Mouse (Mus musculus): ENCODE results near the gene Mmel1. TPM values are rescaled to one million over a fixed set of nuclear protein-coding genes. Genes with fewer than 3 reads are reported as not detected.
A peak's percentile ranks its signal among the peaks of the same experiment; 100 is the strongest.

Mmel1 gene
- polyA plus RNA-seq, 1 experiment from 2014 or later, result 0.35 TPM

GRCm38 (mm10) chr4:154858601-154859000 lies 10.8 kb upstream of the Mmel1 start:
- peaks cover 3% of the 10 kb centered on the region; the same call in 1 of the 2 replicates for H3K4me1 ChIP-seq (replicated peaks; ENCODE audit: control insufficient read depth, insufficient read depth, low read length)
- H3K4me3 ChIP-seq (ENCODE audit: low read length), result no peak overlapping the region
- no peak overlapping the region for H3K27ac ChIP-seq (ENCODE audit: low read length)
- H3K27me3 ChIP-seq (ENCODE audit: control insufficient read depth, insufficient read depth, low read depth, low read length), result peaks cover 38% of the 10 kb centered on the region
- H3K4me2 ChIP-seq (ENCODE audit: low read depth, low read length), result no peak overlapping the region
- no peaks in the 10 kb centered on the region for H3K36me3 ChIP-seq (ENCODE audit: control insufficient read depth, insufficient read depth, low read length)
- H3K9ac ChIP-seq (ENCODE audit: low read length), result no peak overlapping the region
- 71% methylated on average over 3 of the region's 3 CpGs for WGBS
- no peaks in the 10 kb centered on the region for H3K9me3 ChIP-seq (ENCODE audit: control insufficient read depth, low read length)
- ATAC-seq (ENCODE audit: low read depth), result no peak

GRCm38 (mm10) chr4:154861967-154862366 lies 7.4 kb upstream of the Mmel1 start:
- Histone ChIP-seq H3K4me3 (ENCODE audit: low read length) (no peak overlapping the region), H3K4me2 (ENCODE audit: low read depth, low read length) (no peak overlapping the region), H3K36me3 (ENCODE audit: control insufficient read depth, insufficient read depth, low read length) (no peaks in the 10 kb centered on the region), H3K4me1 (replicated peaks; ENCODE audit: control insufficient read depth, insufficient read depth, low read length) (peaks cover 9% of the 10 kb centered on the region), H3K9me3 (ENCODE audit: control insufficient read depth, low read length) (no peaks in the 10 kb centered on the region), H3K27ac (ENCODE audit: low read length) (no peak overlapping the region), H3K9ac (ENCODE audit: low read length) (no peak overlapping the region), H3K27me3 (ENCODE audit: control insufficient read depth, insufficient read depth, low read depth, low read length) (peaks cover 7% of the 10 kb centered on the region)
- ATAC-seq (ENCODE audit: low read depth), result no peak
- WGBS, result 66% methylated on average over 5 of the region's 5 CpGs

GRCm38 (mm10) chr4:154863436-154863935 lies 5.9 kb upstream of the Mmel1 start:
- ATAC-seq (ENCODE audit: low read depth), result 0 out of 2 replicates have a peak, but pooled peaks have one; percentile 3
- H3K36me3 ChIP-seq (ENCODE audit: control insufficient read depth, insufficient read depth, low read length), result no peaks in the 10 kb centered on the region
- H3K4me2 ChIP-seq (ENCODE audit: low read depth, low read length), result no peak overlapping the region
- H3K27me3 ChIP-seq (ENCODE audit: control insufficient read depth, insufficient read depth, low read depth, low read length), result no peaks in the 10 kb centered on the region
- no peak overlapping the region; the same call in 1 of the 2 replicates for H3K27ac ChIP-seq (ENCODE audit: low read length)
- no peak overlapping the region for H3K9ac ChIP-seq (ENCODE audit: low read length)
- 54% methylated on average over 3 of the region's 3 CpGs for WGBS
- no peak overlapping the region for H3K4me3 ChIP-seq (ENCODE audit: low read length)
- H3K9me3 ChIP-seq (ENCODE audit: control insufficient read depth, low read length), result no peaks in the 10 kb centered on the region
- peaks cover 9% of the 10 kb centered on the region for H3K4me1 ChIP-seq (replicated peaks; ENCODE audit: control insufficient read depth, insufficient read depth, low read length)

- 2% methylated on average over 18 of the region's 18 CpGs for WGBS
- ATAC-seq (ENCODE audit: low read depth), result peak; percentile 96
- peak overlapping the region; percentile 47 for H3K4me3 ChIP-seq (ENCODE audit: low read length)
- peak overlapping the region; percentile 69 for H3K4me2 ChIP-seq (ENCODE audit: low read depth, low read length)
- H3K36me3 ChIP-seq (ENCODE audit: control insufficient read depth, insufficient read depth, low read length), result no peaks in the 10 kb centered on the region
- peak overlapping the region; percentile 62 for H3K27ac ChIP-seq (ENCODE audit: low read length)
- H3K9me3 ChIP-seq (ENCODE audit: control insufficient read depth, low read length), result no peaks in the 10 kb centered on the region
- no peaks in the 10 kb centered on the region for H3K27me3 ChIP-seq (ENCODE audit: control insufficient read depth, insufficient read depth, low read depth, low read length)
- peaks cover 9% of the 10 kb centered on the region for H3K4me1 ChIP-seq (replicated peaks; ENCODE audit: control insufficient read depth, insufficient read depth, low read length)
- H3K9ac ChIP-seq (ENCODE audit: low read length), result peak overlapping the region; percentile 66
Observed at GRCm38 (mm10) chr4:154864271-154864771, 5.1 kb upstream of the Mmel1 start.

GRCm38 (mm10) chr4:154864961-154865760 lies 4.2 kb upstream of the Mmel1 start:
- H3K4me3 ChIP-seq (ENCODE audit: low read length), result no peak overlapping the region
- H3K27ac ChIP-seq (ENCODE audit: low read length), result no peak overlapping the region; the same call in 1 of the 2 replicates
- peaks cover 9% of the 10 kb centered on the region for H3K4me1 ChIP-seq (replicated peaks; ENCODE audit: control insufficient read depth, insufficient read depth, low read length)
- 74% methylated on average over 18 of the region's 18 CpGs for WGBS
- H3K36me3 ChIP-seq (ENCODE audit: control insufficient read depth, insufficient read depth, low read length), result no peaks in the 10 kb centered on the region
- ATAC-seq (ENCODE audit: low read depth), result no peak
- peak overlapping the region; percentile 69; the same call in 1 of the 2 replicates for H3K4me2 ChIP-seq (ENCODE audit: low read depth, low read length)
- H3K27me3 ChIP-seq (ENCODE audit: control insufficient read depth, insufficient read depth, low read depth, low read length), result no peaks in the 10 kb centered on the region
- H3K9ac ChIP-seq (ENCODE audit: low read length), result peak overlapping the region; percentile 66
- H3K9me3 ChIP-seq (ENCODE audit: control insufficient read depth, low read length), result no peaks in the 10 kb centered on the region

- Histone ChIP-seq H3K9me3 (ENCODE audit: control insufficient read depth, low read length) (no peaks in the 10 kb centered on the region), H3K9ac (ENCODE audit: low read length) (no peak overlapping the region), H3K27me3 (ENCODE audit: control insufficient read depth, insufficient read depth, low read depth, low read length) (no peaks in the 10 kb centered on the region), H3K36me3 (ENCODE audit: control insufficient read depth, insufficient read depth, low read length) (no peaks in the 10 kb centered on the region), H3K4me3 (ENCODE audit: low read length) (no peak overlapping the region), H3K4me2 (ENCODE audit: low read depth, low read length) (no peak overlapping the region), H3K4me1 (replicated peaks; ENCODE audit: control insufficient read depth, insufficient read depth, low read length) (peaks cover 9% of the 10 kb centered on the region), H3K27ac (ENCODE audit: low read length) (no peak overlapping the region)
- ATAC-seq (ENCODE audit: low read depth), result no peak
- WGBS, result 78% methylated on average over 5 of the region's 5 CpGs
Observed at GRCm38 (mm10) chr4:154866391-154866790, 3.0 kb upstream of the Mmel1 start.

- ATAC-seq (ENCODE audit: low read depth), result no peak
- no peak overlapping the region for H3K9ac ChIP-seq (ENCODE audit: low read length)
- 73% methylated on average over 6 of the region's 6 CpGs for WGBS
- peaks cover 9% of the 10 kb centered on the region for H3K4me1 ChIP-seq (replicated peaks; ENCODE audit: control insufficient read depth, insufficient read depth, low read length)
- no peak overlapping the region for H3K27ac ChIP-seq (ENCODE audit: low read length)
- H3K4me2 ChIP-seq (ENCODE audit: low read depth, low read length), result no peak overlapping the region
- H3K36me3 ChIP-seq (ENCODE audit: control insufficient read depth, insufficient read depth, low read length), result no peaks in the 10 kb centered on the region
- no peaks in the 10 kb centered on the region for H3K9me3 ChIP-seq (ENCODE audit: control insufficient read depth, low read length)
- no peak overlapping the region for H3K4me3 ChIP-seq (ENCODE audit: low read length)
- no peaks in the 10 kb centered on the region; the same call in 1 of the 2 replicates for H3K27me3 ChIP-seq (ENCODE audit: control insufficient read depth, insufficient read depth, low read depth, low read length)
Observed at GRCm38 (mm10) chr4:154867257-154867656, 2.1 kb upstream of the Mmel1 start.

- no peak overlapping the region for H3K4me2 ChIP-seq (ENCODE audit: low read depth, low read length)
- ATAC-seq (ENCODE audit: low read depth), result no peak
- H3K9me3 ChIP-seq (ENCODE audit: control insufficient read depth, low read length), result no peaks in the 10 kb centered on the region
- no peak overlapping the region for H3K9ac ChIP-seq (ENCODE audit: low read length)
- H3K4me1 ChIP-seq (replicated peaks; ENCODE audit: control insufficient read depth, insufficient read depth, low read length), result no peaks in the 10 kb centered on the region
- H3K27ac ChIP-seq (ENCODE audit: low read length), result no peak overlapping the region
- H3K36me3 ChIP-seq (ENCODE audit: control insufficient read depth, insufficient read depth, low read length), result no peaks in the 10 kb centered on the region
- H3K27me3 ChIP-seq (ENCODE audit: control insufficient read depth, insufficient read depth, low read depth, low read length), result no peaks in the 10 kb centered on the region; the same call in 1 of the 2 replicates
- H3K4me3 ChIP-seq (ENCODE audit: low read length), result no peak overlapping the region
- WGBS, result 73% methylated on average over 4 of the region's 4 CpGs
Observed at GRCm38 (mm10) chr4:154870721-154871120, 1.3 kb downstream of the Mmel1 start.

GRCm38 (mm10) chr4:154871757-154872251 lies 2.4 kb downstream of the Mmel1 start:
- WGBS, result 2% methylated on average over 13 of the region's 13 CpGs
- Histone ChIP-seq H3K27ac (ENCODE audit: low read length) (no peak overlapping the region), H3K27me3 (ENCODE audit: control insufficient read depth, insufficient read depth, low read depth, low read length) (no peaks in the 10 kb centered on the region; the same call in 1 of the 2 replicates), H3K4me3 (ENCODE audit: low read length) (no peak overlapping the region), H3K4me2 (ENCODE audit: low read depth, low read length) (no peak overlapping the region), H3K9ac (ENCODE audit: low read length) (no peak overlapping the region), H3K4me1 (replicated peaks; ENCODE audit: control insufficient read depth, insufficient read depth, low read length) (no peaks in the 10 kb centered on the region), H3K9me3 (ENCODE audit: control insufficient read depth, low read length) (no peaks in the 10 kb centered on the region), H3K36me3 (ENCODE audit: control insufficient read depth, insufficient read depth, low read length) (no peaks in the 10 kb centered on the region)
- ATAC-seq (ENCODE audit: low read depth), result peak; percentile 47

Data from lung, embryonic 16.5 days (tissue).